Mouse (Mus musculus): ENCODE measurements around the gene Dock4. TPM values are rescaled to one million over a fixed set of nuclear protein-coding genes. Genes with fewer than 3 reads are reported as not detected.

Dock4 gene
- polyA plus RNA-seq (2016; fragmentation: Nextera tagmentation; extraction: Ambion mirVana): 17.6 and 25.1 TPM in 2 replicates

DNA sequence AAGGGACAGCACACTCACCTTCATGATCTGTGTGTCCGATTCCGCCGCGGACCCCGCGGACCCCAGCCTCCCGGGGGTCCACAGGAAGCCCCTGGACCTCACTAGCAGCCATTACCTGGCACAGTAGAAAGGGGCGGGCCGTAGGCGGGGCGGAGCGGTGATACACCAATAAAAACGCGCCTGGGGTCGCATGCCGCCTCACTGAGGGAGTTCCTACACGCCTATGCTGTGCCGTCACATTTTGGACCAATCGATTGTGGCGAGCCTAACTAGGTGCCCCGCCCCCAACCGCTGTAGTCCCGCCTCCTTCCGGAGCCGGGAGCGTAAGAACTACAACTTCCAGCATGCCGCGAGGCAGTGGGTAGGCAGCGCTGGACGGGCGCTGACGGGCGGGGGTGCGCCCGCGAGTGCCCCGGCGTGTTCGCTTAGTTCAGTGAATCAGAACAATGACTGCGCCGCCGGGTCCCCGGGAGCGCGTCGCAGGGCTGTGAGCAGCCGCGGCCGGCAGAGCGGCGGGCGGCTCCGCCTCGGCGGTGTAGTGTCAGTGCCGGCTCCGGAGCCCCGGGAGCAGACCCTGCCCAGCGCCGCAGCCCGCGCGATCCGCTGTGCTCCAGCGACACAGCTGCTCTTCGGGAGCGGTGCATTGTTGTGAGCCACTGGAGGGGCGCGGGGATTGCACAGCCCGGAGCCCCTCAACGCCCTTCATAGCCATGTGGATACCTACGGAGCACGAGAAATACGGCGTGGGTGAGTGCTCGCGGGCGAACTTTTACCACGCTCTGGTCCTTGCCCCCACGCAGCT lies at the start of gene Dock4, which contains the start of gene Zfp277:
Gene Dock4, plus strand, starts transcription at position 305 of the 802 bp plus-strand sequence.
Gene Zfp277, minus strand, starts transcription at position 255 of the 802 bp plus-strand sequence.
- H3K27me3 ChIP-seq (ENCODE audit: insufficient read depth, poor library complexity, severe bottlenecking): no peaks in the 10 kb centered on the region
- under 1% methylated on average over 79 of the region's 80 CpGs for WGBS
- H3K36me3 ChIP-seq: no peaks in the 10 kb centered on the region
- H3K27ac ChIP-seq: peak within 1 kb of the TSS; percentile 94
- peaks cover 45% of the 10 kb centered on the region for H3K4me1 ChIP-seq (replicated peaks)
- peak within 1 kb of the TSS; percentile 82 for H3K4me3 ChIP-seq
- H3K9me3 ChIP-seq: no peaks in the 10 kb centered on the region
- DNase-seq (ENCODE audit: low spot score): peak; percentile 99

DNA sequence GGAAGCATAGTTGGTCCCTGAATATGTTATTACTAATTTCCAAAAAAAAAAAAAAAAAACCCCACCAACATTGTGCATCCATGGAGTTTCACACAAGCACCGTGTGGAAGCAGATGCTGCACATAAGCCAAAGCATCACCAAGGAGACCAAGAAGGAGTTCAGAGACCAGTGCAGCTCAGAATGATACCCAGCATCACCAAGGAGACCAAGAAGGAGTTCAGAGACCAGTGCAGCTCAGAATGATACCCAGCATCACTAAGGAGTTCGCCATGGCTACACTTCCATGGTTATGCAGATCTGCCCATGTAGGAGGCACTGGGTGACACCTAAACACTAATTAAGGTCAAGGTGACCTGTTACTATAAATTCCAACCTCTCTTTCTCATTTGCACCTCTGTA lies 46.8 kb upstream of the Dock4 start:
- WGBS: 71% methylated on average over 2 of the region's 2 CpGs

DNA sequence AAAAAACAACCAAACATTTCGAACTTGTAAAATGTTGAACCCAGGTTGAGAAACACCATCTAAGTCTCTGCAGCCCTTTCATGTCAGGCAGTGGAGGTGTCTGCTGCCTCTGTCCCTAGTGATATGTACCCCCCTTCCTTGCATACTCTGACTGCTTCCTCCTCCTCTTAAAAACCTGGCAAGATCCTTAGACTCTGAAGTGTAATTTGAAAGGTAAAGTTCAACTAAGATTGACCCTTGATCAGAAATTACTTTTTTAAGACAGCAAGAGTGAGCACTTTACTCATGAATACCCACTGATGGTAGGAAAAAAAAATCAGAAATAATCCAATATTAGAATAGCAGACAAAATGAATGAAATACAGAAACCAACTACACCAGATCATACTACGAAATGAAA lies 46.4 kb upstream of the Dock4 start:
- Histone ChIP-seq H3K36me3 (peaks cover 14% of the 10 kb centered on the region), H3K9me3 (0 out of 2 replicates have a peak, but pooled peaks cover 3% of the 10 kb centered on the region), H3K27ac (no peak overlapping the region), H3K4me3 (no peak overlapping the region), H3K4me1 (replicated peaks) (no peaks in the 10 kb centered on the region), H3K27me3 (ENCODE audit: insufficient read depth, poor library complexity, severe bottlenecking) (no peaks in the 10 kb centered on the region)
- DNase-seq (ENCODE audit: low spot score): no peak
- WGBS: 94% methylated on average over 2 of the region's 2 CpGs

More for the DNA sequence above, 46.8 kb upstream of the Dock4 start:
- H3K4me1 ChIP-seq (replicated peaks): no peaks in the 10 kb centered on the region
- no peak overlapping the region for H3K27ac ChIP-seq
- peaks cover 14% of the 10 kb centered on the region for H3K36me3 ChIP-seq
- H3K4me3 ChIP-seq: no peak overlapping the region
- H3K27me3 ChIP-seq (ENCODE audit: insufficient read depth, poor library complexity, severe bottlenecking): no peaks in the 10 kb centered on the region
- H3K9me3 ChIP-seq: 0 out of 2 replicates have a peak, but pooled peaks cover 3% of the 10 kb centered on the region
- DNase-seq (ENCODE audit: low spot score): no peak

DNA sequence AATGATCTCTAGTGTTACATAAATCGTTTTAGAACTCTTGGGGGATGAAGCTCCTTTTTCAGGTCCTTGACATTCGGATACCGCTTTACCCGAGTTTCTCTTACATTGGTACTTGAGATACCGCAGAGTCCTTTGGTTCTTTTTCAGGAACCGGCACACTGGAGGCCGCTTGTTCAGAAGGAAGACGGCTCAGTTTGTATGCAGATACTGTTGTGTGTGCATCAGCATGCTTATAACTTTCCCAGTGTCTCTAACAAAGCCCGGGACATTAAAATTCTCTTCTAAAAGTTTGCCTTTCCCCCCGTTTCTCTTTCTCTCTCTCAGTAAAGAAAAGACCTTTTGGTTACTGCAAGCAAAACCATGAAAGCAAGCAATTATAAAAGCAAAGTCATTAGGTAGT lies 45.9 kb upstream of the Dock4 start:
- Histone ChIP-seq H3K9me3 (0 out of 2 replicates have a peak, but pooled peaks cover 3% of the 10 kb centered on the region), H3K27ac (no peak overlapping the region), H3K4me3 (no peak overlapping the region), H3K27me3 (ENCODE audit: insufficient read depth, poor library complexity, severe bottlenecking) (no peaks in the 10 kb centered on the region), H3K4me1 (replicated peaks) (no peaks in the 10 kb centered on the region), H3K36me3 (peaks cover 14% of the 10 kb centered on the region)
- no peak for DNase-seq (ENCODE audit: low spot score)
- WGBS: 92% methylated on average over 10 of the region's 10 CpGs

DNA sequence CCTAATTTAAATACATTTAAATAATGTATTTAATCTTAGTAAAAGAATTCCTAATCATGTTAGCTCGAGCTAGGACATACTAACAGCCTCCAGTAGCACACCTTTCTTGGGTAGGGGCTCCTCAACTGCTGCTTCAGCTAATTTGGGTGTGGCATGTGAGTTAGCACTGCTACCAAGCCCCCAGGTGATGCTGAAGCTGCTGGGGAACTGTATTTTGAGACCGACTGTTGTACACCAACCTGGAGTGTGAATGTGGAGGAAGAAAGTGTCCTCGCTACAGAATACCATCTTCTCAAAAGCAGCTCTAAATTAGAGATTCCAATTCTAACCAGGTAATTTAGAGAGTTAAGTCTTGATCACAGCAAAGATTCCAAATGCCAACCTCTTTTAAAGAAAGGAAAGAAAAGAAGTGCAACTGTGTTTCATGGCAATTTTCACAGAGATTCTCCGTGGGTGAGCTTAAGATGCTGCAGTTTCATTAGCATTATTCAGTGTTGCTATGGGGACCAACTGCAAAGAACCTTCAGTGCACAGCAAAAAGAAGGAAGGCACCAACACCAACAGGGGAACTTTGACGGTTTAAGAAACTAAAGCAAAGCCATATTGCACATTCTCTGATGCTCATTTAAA lies 31.0 kb upstream of the Dock4 start:
- H3K27me3 ChIP-seq (ENCODE audit: insufficient read depth, poor library complexity, severe bottlenecking): no peaks in the 10 kb centered on the region
- peaks cover 5% of the 10 kb centered on the region for H3K36me3 ChIP-seq
- DNase-seq (ENCODE audit: low spot score): no peak

DNA sequence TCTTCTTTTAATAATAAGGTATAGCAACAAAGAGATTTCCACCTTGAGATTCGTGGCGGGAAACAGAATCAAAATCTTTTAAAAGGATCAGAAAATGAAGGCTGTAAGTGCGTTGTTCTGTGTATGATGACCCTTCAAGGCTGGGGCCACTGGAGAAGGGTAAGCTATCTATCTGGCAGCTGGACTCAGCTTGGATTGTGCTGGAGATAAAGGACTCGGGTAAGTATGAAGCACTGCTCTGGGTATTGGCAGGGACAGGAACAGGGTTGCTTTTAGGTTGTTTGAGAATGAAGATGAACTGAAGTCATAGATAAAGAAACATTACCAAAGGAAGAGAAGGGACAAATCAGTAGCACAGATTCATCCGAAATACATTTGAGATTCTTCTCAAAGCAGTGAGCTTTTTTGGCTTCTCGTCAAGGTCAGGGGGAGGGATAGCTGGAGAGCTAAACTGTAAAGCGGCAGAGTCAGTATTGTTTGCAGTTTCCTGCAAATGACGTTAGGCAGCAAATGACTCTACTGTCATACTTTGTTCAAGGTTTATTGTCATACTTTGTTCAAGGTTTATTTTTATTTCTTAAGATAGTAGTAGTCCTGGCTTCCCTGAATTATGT lies 30.3 kb upstream of the Dock4 start:
- Histone ChIP-seq H3K27ac (no peak overlapping the region), H3K4me3 (no peak overlapping the region), H3K4me1 (replicated peaks) (peaks cover 12% of the 10 kb centered on the region), H3K36me3 (0 out of 2 replicates have a peak, but pooled peaks cover 4% of the 10 kb centered on the region), H3K9me3 (no peaks in the 10 kb centered on the region), H3K27me3 (ENCODE audit: insufficient read depth, poor library complexity, severe bottlenecking) (no peaks in the 10 kb centered on the region)
- no peak for DNase-seq (ENCODE audit: low spot score)
- WGBS: 78% methylated on average over 8 of the region's 8 CpGs

More for the DNA sequence above, 31.0 kb upstream of the Dock4 start:
- Histone ChIP-seq H3K4me3 (no peak overlapping the region), H3K27ac (no peak overlapping the region), H3K4me1 (replicated peaks) (peaks cover 12% of the 10 kb centered on the region), H3K9me3 (no peaks in the 10 kb centered on the region)
- WGBS: 50% methylated on average over 5 of the region's 5 CpGs

DNA sequence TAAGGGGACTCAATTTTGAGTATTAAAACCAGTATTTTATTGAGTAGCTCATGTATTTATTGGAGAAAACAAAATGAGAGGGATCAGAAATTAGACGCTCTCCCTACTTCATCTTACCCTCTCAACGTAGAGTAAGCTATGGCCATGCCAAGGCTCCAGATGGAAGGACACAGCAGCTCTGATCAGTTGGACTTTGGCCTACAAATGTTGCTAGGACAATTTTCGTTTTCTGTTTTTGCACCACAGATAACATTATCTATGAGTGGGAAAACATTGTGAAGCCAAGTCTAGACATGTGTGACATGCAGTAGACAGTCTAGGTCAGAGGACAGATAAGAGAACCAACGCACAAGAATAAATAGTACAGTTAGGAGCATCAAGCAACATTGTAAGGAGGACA lies 28.5 kb upstream of the Dock4 start:
- 0 out of 2 replicates have a peak, but pooled peaks cover under 1% of the 10 kb centered on the region for H3K36me3 ChIP-seq
- peaks cover 12% of the 10 kb centered on the region for H3K4me1 ChIP-seq (replicated peaks)
- no peak for DNase-seq (ENCODE audit: low spot score)
- H3K4me3 ChIP-seq: no peak overlapping the region
- 94% methylated on average over 4 of the region's 4 CpGs for WGBS
- no peaks in the 10 kb centered on the region for H3K9me3 ChIP-seq
- H3K27ac ChIP-seq: no peak overlapping the region
- no peaks in the 10 kb centered on the region for H3K27me3 ChIP-seq (ENCODE audit: insufficient read depth, poor library complexity, severe bottlenecking)

DNA sequence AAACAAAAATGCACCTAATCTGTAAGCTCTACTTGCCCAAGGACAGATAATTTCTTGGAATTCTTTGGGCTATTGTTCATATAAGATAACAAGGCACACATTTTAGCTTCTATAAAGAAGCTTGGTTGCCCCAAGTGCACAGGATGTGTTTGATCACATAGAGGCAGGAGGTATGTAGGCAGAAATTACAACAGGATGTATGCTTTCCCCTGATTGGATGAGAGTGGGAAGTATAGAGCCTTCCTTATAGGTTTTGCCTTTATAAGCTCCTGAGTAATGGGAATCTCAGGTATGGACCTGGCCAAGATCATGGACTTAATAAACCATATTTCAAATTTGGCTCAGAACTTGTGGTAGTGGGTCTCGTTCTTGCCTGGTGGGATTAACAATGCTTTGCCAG lies 20.8 kb upstream of the Dock4 start:
- Histone ChIP-seq H3K27me3 (ENCODE audit: insufficient read depth, poor library complexity, severe bottlenecking) (no peaks in the 10 kb centered on the region), H3K27ac (no peak overlapping the region), H3K4me1 (replicated peaks) (peaks cover 1% of the 10 kb centered on the region), H3K36me3 (0 out of 2 replicates have a peak, but pooled peaks cover 4% of the 10 kb centered on the region), H3K4me3 (no peak overlapping the region), H3K9me3 (no peaks in the 10 kb centered on the region)
- WGBS: 96% methylated on average over 1 of the region's 1 CpGs
- no peak for DNase-seq (ENCODE audit: low spot score)

DNA sequence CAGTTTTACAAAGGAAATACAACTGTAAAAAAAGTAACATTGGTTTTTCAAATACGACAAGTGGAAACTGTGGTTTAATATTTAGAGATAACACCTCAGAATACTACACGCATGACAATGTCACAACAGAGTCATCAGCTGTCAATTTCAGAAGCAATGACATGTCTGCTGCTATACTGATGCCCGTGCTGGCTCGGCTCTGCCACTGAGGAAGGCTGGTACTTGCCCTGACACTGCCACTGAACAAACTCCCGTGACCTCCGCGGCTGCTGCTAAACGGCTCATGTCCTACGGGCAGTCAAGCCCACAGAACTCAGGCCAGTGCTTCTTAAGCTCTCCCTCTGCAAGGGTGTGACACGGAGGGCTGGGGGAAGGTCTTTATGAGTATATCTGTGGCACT lies 18.1 kb upstream of the Dock4 start:
- Histone ChIP-seq H3K27me3 (ENCODE audit: insufficient read depth, poor library complexity, severe bottlenecking) (no peaks in the 10 kb centered on the region), H3K4me1 (replicated peaks) (peaks cover 17% of the 10 kb centered on the region), H3K9me3 (no peaks in the 10 kb centered on the region), H3K36me3 (0 out of 2 replicates have a peak, but pooled peaks cover 4% of the 10 kb centered on the region), H3K27ac (no peak overlapping the region), H3K4me3 (no peak overlapping the region)
- no peak for DNase-seq (ENCODE audit: low spot score)
- WGBS: 85% methylated on average over 10 of the region's 10 CpGs

DNA sequence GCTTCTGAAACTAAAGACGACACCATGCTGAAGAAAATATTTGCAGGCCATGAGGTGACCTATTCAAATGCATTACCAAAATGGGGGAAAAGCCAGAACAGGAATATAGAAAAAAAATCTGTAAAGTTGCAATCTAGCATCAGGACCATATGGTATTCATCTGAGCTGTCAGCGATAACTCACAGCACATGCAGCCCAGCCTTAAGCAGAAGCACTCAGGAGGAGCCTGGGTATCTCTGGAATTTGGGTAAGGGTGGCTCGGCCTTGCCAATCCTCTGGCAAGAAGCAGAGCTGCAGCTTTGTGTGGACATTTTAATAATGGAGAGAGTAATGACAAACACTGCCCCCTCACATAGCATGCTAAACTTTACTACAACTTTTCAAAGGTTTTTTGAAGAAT lies 15.8 kb upstream of the Dock4 start:
- 0 out of 2 replicates have a peak, but pooled peaks cover 4% of the 10 kb centered on the region for H3K36me3 ChIP-seq
- no peak for DNase-seq (ENCODE audit: low spot score)
- no peaks in the 10 kb centered on the region for H3K27me3 ChIP-seq (ENCODE audit: insufficient read depth, poor library complexity, severe bottlenecking)
- H3K9me3 ChIP-seq: no peaks in the 10 kb centered on the region
- WGBS: 70% methylated on average over 3 of the region's 3 CpGs
- H3K4me1 ChIP-seq (replicated peaks): peaks cover 17% of the 10 kb centered on the region
- H3K4me3 ChIP-seq: no peak overlapping the region
- no peak overlapping the region for H3K27ac ChIP-seq

DNA sequence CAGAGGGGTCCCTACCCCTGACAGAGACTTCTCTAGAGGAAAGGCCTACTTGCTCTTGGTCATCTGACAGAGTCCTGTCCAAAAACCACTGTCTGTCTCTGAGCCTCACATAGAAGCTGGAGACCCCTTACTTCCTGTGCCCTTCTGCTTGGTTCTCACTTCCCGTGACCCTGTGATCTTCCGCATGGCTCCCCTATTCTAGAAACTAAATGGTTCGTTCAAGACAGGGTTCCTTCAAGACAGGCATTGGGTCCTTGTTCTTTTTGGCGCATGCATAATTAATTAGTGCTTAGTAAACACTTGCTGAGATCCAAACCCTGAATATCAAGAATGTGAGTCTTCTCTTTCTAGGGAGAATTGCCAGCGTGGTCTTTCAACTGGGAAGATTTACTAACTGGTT lies 14.7 kb upstream of the Dock4 start:
- no peaks in the 10 kb centered on the region for H3K36me3 ChIP-seq
- no peaks in the 10 kb centered on the region for H3K27me3 ChIP-seq (ENCODE audit: insufficient read depth, poor library complexity, severe bottlenecking)
- WGBS: 49% methylated on average over 5 of the region's 5 CpGs
- H3K27ac ChIP-seq: peak overlapping the region; percentile 59; the same call in 1 of the 2 replicates
- no peaks in the 10 kb centered on the region for H3K9me3 ChIP-seq
- H3K4me3 ChIP-seq: no peak overlapping the region
- DNase-seq (ENCODE audit: low spot score): no peak
- peaks cover 17% of the 10 kb centered on the region for H3K4me1 ChIP-seq (replicated peaks)

DNA sequence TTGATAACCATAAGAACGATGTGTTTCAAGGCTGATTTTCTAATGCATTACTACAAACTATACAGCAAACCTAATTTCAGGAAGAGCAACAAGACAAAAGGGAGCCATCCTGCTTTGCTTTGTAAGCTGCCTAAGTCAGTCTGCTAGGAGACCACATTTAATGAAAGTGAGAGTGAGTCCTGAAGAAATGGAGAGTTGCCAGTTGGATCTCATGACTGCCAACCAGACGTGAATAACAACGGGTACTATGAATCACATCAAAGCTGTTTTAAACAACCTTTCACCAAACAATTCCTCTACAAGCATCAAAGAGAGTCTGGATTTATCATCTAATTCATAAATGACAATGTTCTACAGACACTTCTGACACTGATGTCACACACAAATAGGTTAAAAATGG lies 11.7 kb upstream of the Dock4 start:
- no peak for DNase-seq (ENCODE audit: low spot score)
- Histone ChIP-seq H3K4me1 (replicated peaks) (peaks cover 41% of the 10 kb centered on the region), H3K36me3 (no peaks in the 10 kb centered on the region), H3K27ac (no peak overlapping the region), H3K9me3 (no peaks in the 10 kb centered on the region), H3K4me3 (no peak overlapping the region), H3K27me3 (ENCODE audit: insufficient read depth, poor library complexity, severe bottlenecking) (no peaks in the 10 kb centered on the region)
- WGBS: 77% methylated on average over 3 of the region's 3 CpGs

Measured in hindbrain, embryonic 10.5 days (tissue).